Mouse (Mus musculus) heart, embryonic 14.5 days (tissue): ENCODE results near the gene Ccl9. TPM values are rescaled to one million over a fixed set of nuclear protein-coding genes. Genes with fewer than 3 reads are reported as not detected.

Experiments
- ATAC-seq: fragments of 200-750 bp; cut with Nextera tagmentation; 2 replicates; pipeline ENCODE4 v1.8.0; 2017; ENCODE audit warnings: low read depth, moderate TSS enrichment; ENCODE audit not compliant: insufficient number of reproducible peaks, insufficient read depth, low FRiP score
- H3K27ac ChIP-seq, 2 experiments: fragments of 200-500 bp in 1 of 2; fragments of 300-500 bp in 1 of 2; sonication (generic) in 1 of 2; replicated peaks in 1 of 2; 2 replicates each; pipeline ENCODE4 v1.5.1; 2012 to 2014; ENCODE audit warnings: low read depth in 2 of 2, low read length in 2 of 2, control low read depth in 1 of 2, mild to moderate bottlenecking in 1 of 2, mixed read lengths in 1 of 2; ENCODE audit not compliant: control insufficient read depth in 1 of 2, insufficient read depth in 1 of 2
- H3K27me3 ChIP-seq: fragments of 300-500 bp; sonication (generic); 2 replicates; pipeline ENCODE4 v1.6.1; 2014; ENCODE audit warnings: mild to moderate bottlenecking, low read length, control low read depth; ENCODE audit not compliant: control insufficient read depth, insufficient read depth
- H3K36me3 ChIP-seq: fragments of 300-500 bp; sonication (generic); 2 replicates; pipeline ENCODE4 v1.6.1; 2014; ENCODE audit warnings: mild to moderate bottlenecking, control low read depth, low read length, mixed read lengths; ENCODE audit not compliant: control insufficient read depth, insufficient read depth
- H3K4me1 ChIP-seq, 2 experiments: fragments of 200-500 bp in 1 of 2; fragments of 300-500 bp in 1 of 2; sonication (generic) in 1 of 2; 2 replicates each; pipeline ENCODE4 v1.6.1; 2012 to 2014; ENCODE audit warnings: low read length in 2 of 2, control low read depth in 1 of 2, mixed read lengths in 1 of 2; ENCODE audit not compliant: control insufficient read depth in 2 of 2, insufficient read depth in 2 of 2
- H3K4me2 ChIP-seq: fragments of 300-500 bp; sonication (generic); 2 replicates; pipeline ENCODE4 v1.6.1; 2014; ENCODE audit warnings: mild to moderate bottlenecking, low read length
- H3K4me3 ChIP-seq, 2 experiments: fragments of 200-500 bp in 1 of 2; fragments of 300-500 bp in 1 of 2; sonication (generic) in 1 of 2; 2 replicates each; pipeline ENCODE4 v1.5.1; 2012 to 2014; ENCODE audit warnings: low read length in 2 of 2, mild to moderate bottlenecking in 2 of 2, control low read depth in 1 of 2, low read depth in 1 of 2, moderate library complexity in 1 of 2; ENCODE audit not compliant: control insufficient read depth in 1 of 2, insufficient read depth in 1 of 2
- H3K9ac ChIP-seq: fragments of 300-500 bp; sonication (generic); 2 replicates; pipeline ENCODE4 v1.6.1; 2014; ENCODE audit warnings: mild to moderate bottlenecking, low read length
- H3K9me3 ChIP-seq: fragments of 300-500 bp; sonication (generic); 2 replicates; pipeline ENCODE4 v1.6.1; 2016; ENCODE audit warnings: low read length, control low read depth; ENCODE audit not compliant: control insufficient read depth
- WGBS: fragments of 180-500 bp; shearing (Covaris S2); extraction: QIAGEN DNeasy Blood & Tissue Kit; methylation state at CpG from one replicate; pipeline ENCODE4 v1.1.7; 2014; 5-methylcytosine and 5-hydroxymethylcytosine counted together
- polyA plus RNA-seq: library from polyadenylated mRNA; unstranded; fragments of >200 nt; fragmentation: Nextera tagmentation; extraction: Ambion mirVana; gene quantifications from 2 replicates; pipeline ENCODE4 v1.2.1, GENCODE M21; 2014

Ccl9 gene
- 3.0 TPM in 2 replicates for polyA plus RNA-seq

GRCm38 (mm10) chr11:83578186-83578760 lies at the start of gene Ccl9:
TSS of gene Ccl9 (minus strand) at chr11:83578636.
- no peak within 1 kb of the TSS for H3K9ac ChIP-seq
- no peak for ATAC-seq
- no peaks in the 10 kb centered on the region for H3K4me1 ChIP-seq
- H3K4me3 ChIP-seq, result no peak within 1 kb of the TSS
- H3K4me2 ChIP-seq, result no peak within 1 kb of the TSS
- 70% methylated on average over 2 of the region's 2 CpGs for WGBS
- no peaks in the 10 kb centered on the region for H3K27me3 ChIP-seq
- H3K27ac ChIP-seq, result no peak within 1 kb of the TSS
- H3K9me3 ChIP-seq, result no peaks in the 10 kb centered on the region
- H3K36me3 ChIP-seq, result no peaks in the 10 kb centered on the region

GRCm38 (mm10) chr11:83623586-83623985 lies 45.1 kb upstream of the Ccl9 start:
- no peaks in the 10 kb centered on the region for H3K27me3 ChIP-seq
- H3K4me1 ChIP-seq, result no peaks in the 10 kb centered on the region
- 79% methylated on average over 3 of the region's 3 CpGs for WGBS
- no peaks in the 10 kb centered on the region for H3K9me3 ChIP-seq
- ATAC-seq, result no peak
- no peak overlapping the region for H3K4me3 ChIP-seq
- H3K36me3 ChIP-seq, result no peaks in the 10 kb centered on the region
- H3K9ac ChIP-seq, result no peak overlapping the region
- no peak overlapping the region for H3K27ac ChIP-seq
- H3K4me2 ChIP-seq, result no peak overlapping the region

- 91% methylated on average over 1 of the region's 1 CpGs for WGBS
- no peak for ATAC-seq
- Histone ChIP-seq H3K27me3 (no peaks in the 10 kb centered on the region), H3K9ac (no peak overlapping the region), H3K36me3 (no peaks in the 10 kb centered on the region), H3K4me2 (no peak overlapping the region), H3K4me1 (no peaks in the 10 kb centered on the region), H3K4me3 (no peak overlapping the region), H3K27ac (no peak overlapping the region), H3K9me3 (no peaks in the 10 kb centered on the region)
Observed at GRCm38 (mm10) chr11:83619037-83619436, 40.6 kb upstream of the Ccl9 start.

- H3K36me3 ChIP-seq, result no peaks in the 10 kb centered on the region
- no peak for ATAC-seq
- H3K27ac ChIP-seq, result no peak overlapping the region
- H3K9ac ChIP-seq, result no peak overlapping the region
- no peak overlapping the region for H3K4me2 ChIP-seq
- 68% methylated on average over 5 of the region's 5 CpGs for WGBS
- H3K27me3 ChIP-seq, result no peaks in the 10 kb centered on the region
- no peaks in the 10 kb centered on the region for H3K4me1 ChIP-seq
- H3K9me3 ChIP-seq, result no peaks in the 10 kb centered on the region
- no peak overlapping the region for H3K4me3 ChIP-seq
Observed at GRCm38 (mm10) chr11:83618238-83618637, 39.8 kb upstream of the Ccl9 start.

- Histone ChIP-seq H3K9me3 (no peaks in the 10 kb centered on the region), H3K4me1 (no peaks in the 10 kb centered on the region), H3K9ac (no peak overlapping the region), H3K27ac (no peak overlapping the region), H3K27me3 (no peaks in the 10 kb centered on the region), H3K4me2 (no peak overlapping the region), H3K36me3 (no peaks in the 10 kb centered on the region), H3K4me3 (no peak overlapping the region)
- ATAC-seq, result no peak
- WGBS, result 79% methylated on average over 1 of the region's 1 CpGs
Observed at GRCm38 (mm10) chr11:83616586-83616985, 38.1 kb upstream of the Ccl9 start.

- Histone ChIP-seq H3K27me3 (no peaks in the 10 kb centered on the region), H3K4me1 (no peaks in the 10 kb centered on the region), H3K9me3 (no peaks in the 10 kb centered on the region), H3K4me2 (no peak overlapping the region), H3K4me3 (no peak overlapping the region), H3K36me3 (no peaks in the 10 kb centered on the region), H3K27ac (no peak overlapping the region), H3K9ac (no peak overlapping the region)
- ATAC-seq, result no peak
- 51% methylated on average over 2 of the region's 2 CpGs for WGBS
Observed at GRCm38 (mm10) chr11:83610900-83611299, 32.5 kb upstream of the Ccl9 start.

GRCm38 (mm10) chr11:83606396-83606795 lies 28.0 kb upstream of the Ccl9 start:
- H3K27ac ChIP-seq, result no peak overlapping the region
- no peak for ATAC-seq
- no peak overlapping the region for H3K4me2 ChIP-seq
- no peak overlapping the region for H3K4me3 ChIP-seq
- no peak overlapping the region for H3K9ac ChIP-seq
- 29% methylated on average over 1 of the region's 1 CpGs for WGBS
- H3K27me3 ChIP-seq, result no peaks in the 10 kb centered on the region
- no peaks in the 10 kb centered on the region for H3K9me3 ChIP-seq
- no peaks in the 10 kb centered on the region for H3K36me3 ChIP-seq
- no peaks in the 10 kb centered on the region for H3K4me1 ChIP-seq

GRCm38 (mm10) chr11:83605535-83605934 lies 27.1 kb upstream of the Ccl9 start:
- 84% methylated on average over 3 of the region's 3 CpGs for WGBS
- no peaks in the 10 kb centered on the region for H3K9me3 ChIP-seq
- H3K9ac ChIP-seq, result no peak overlapping the region
- no peaks in the 10 kb centered on the region for H3K27me3 ChIP-seq
- no peak overlapping the region for H3K4me2 ChIP-seq
- ATAC-seq, result no peak
- no peaks in the 10 kb centered on the region for H3K36me3 ChIP-seq
- H3K4me3 ChIP-seq, result no peak overlapping the region
- H3K27ac ChIP-seq, result no peak overlapping the region
- H3K4me1 ChIP-seq, result no peaks in the 10 kb centered on the region
